Mouse (Mus musculus): ENCODE data around the gene Foxn3.

The Foxn3 gene

GRCm38 (mm10) chr12:99186239-99186638, 377.1 kb downstream of the Foxn3 start:
- DNase-seq (ENCODE audit: low read depth, low spot score) = peak; percentile 73

GRCm38 (mm10) chr12:99183261-99183792, 380.1 kb downstream of the Foxn3 start:
- DNase-seq (ENCODE audit: low read depth, low spot score) = peak; percentile 49

- no peak for DNase-seq (ENCODE audit: low read depth, low spot score)
These were observed 381.0 kb downstream of the Foxn3 start for GRCm38 (mm10) chr12:99182338-99182737.

- DNase-seq (ENCODE audit: low read depth, low spot score) = no peak
These were observed 383.1 kb downstream of the Foxn3 start for GRCm38 (mm10) chr12:99180234-99180824.

GRCm38 (mm10) chr12:99174979-99175621, 388.3 kb downstream of the Foxn3 start:
- no peak for DNase-seq (ENCODE audit: low read depth, low spot score)

GRCm38 (mm10) chr12:99172170-99172569, 391.2 kb downstream of the Foxn3 start:
- DNase-seq (ENCODE audit: low read depth, low spot score) = no peak

GRCm38 (mm10) chr12:99169925-99170324, 393.5 kb downstream of the Foxn3 start:
- DNase-seq (ENCODE audit: low read depth, low spot score) = peak; percentile 64

- DNase-seq (ENCODE audit: low read depth, low spot score) = no peak
These were observed 397.3 kb downstream of the Foxn3 start for GRCm38 (mm10) chr12:99166091-99166490.

- DNase-seq (ENCODE audit: low read depth, low spot score) = no peak
These were observed 400.1 kb downstream of the Foxn3 start for GRCm38 (mm10) chr12:99163342-99163682.

- no peak for DNase-seq (ENCODE audit: low read depth, low spot score)
These were observed 400.6 kb downstream of the Foxn3 start for GRCm38 (mm10) chr12:99162639-99163341.

- peak; percentile 69 for DNase-seq (ENCODE audit: low read depth, low spot score)
These were observed 401.2 kb downstream of the Foxn3 start for GRCm38 (mm10) chr12:99162188-99162587.

- peak; percentile 71 for DNase-seq (ENCODE audit: low read depth, low spot score)
These were observed 403.3 kb downstream of the Foxn3 start for GRCm38 (mm10) chr12:99160061-99160460.

- no peak for DNase-seq (ENCODE audit: low read depth, low spot score)
These were observed 407.5 kb downstream of the Foxn3 start for GRCm38 (mm10) chr12:99155904-99156303.

- DNase-seq (ENCODE audit: low read depth, low spot score) = no peak
These were observed 409.2 kb downstream of the Foxn3 start for GRCm38 (mm10) chr12:99154230-99154629.

- peak; percentile 57 for DNase-seq (ENCODE audit: low read depth, low spot score)
These were observed 409.7 kb downstream of the Foxn3 start for GRCm38 (mm10) chr12:99153664-99154063.

- DNase-seq (ENCODE audit: low read depth, low spot score) = peak; percentile 36
These were observed 413.3 kb downstream of the Foxn3 start for GRCm38 (mm10) chr12:99150126-99150525.

GRCm38 (mm10) chr12:99149193-99149592, 414.2 kb downstream of the Foxn3 start:
- no peak for DNase-seq (ENCODE audit: low read depth, low spot score)
